Mouse (Mus musculus): Measurements from ENCODE around the gene Sppl2a. TPM values are rescaled to one million over a fixed set of nuclear protein-coding genes. Genes with fewer than 3 reads are reported as not detected.

Sppl2a gene
- polyA plus RNA-seq, 1 experiment from 2014 or later = 36.0 TPM

DNA sequence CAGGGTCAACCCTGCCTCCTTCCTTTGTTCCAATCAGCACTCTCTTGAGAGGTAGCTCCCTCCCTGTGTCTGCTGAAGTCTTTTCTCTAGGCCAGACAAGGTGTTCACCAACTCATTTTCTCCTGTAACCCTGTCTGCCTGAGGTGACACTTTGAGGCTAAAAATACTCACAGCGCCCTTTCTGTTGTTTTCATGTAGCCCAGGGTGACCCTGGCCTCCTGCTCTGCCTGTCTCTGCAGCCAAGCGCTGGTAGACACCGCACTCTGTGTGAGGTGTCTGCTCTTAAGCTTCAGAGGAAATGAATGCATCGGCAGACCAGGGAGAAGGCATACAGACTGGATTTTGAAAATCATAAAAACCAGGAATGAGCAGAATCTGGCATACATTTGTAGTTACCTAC is 18.9 kb downstream of the Sppl2a start:
- peaks cover 12% of the 10 kb centered on the region for H3K36me3 ChIP-seq (ENCODE audit: insufficient read depth, low read length)

DNA sequence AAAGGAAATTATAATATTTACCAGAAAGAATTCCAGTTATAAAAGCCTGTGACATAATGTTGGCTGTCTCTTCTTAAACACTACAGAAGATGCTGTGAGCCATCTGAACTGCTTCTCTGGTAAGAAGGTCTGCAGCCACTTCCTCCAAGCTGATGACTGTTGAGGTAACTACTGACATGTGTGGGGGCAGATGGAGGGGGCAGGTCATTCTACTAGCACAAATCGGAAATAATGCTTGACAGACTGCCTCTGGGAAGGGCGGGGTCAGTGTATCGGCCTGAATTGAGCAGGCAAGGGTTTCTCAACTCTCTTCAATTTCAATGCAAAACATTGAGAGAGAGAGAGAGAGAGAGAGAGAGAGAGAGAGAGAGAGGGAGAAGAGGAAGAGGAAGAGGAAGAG is 28.9 kb downstream of the Sppl2a start:
- Histone ChIP-seq H3K27ac (ENCODE audit: low read length) (no peak overlapping the region), H3K4me3 (ENCODE audit: low read depth, low read length) (no peak overlapping the region), H3K27me3 (replicated peaks; ENCODE audit: insufficient read depth, low read length) (no peaks in the 10 kb centered on the region), H3K36me3 (ENCODE audit: insufficient read depth, low read length) (peaks cover 14% of the 10 kb centered on the region), H3K4me2 (replicated peaks; ENCODE audit: low read depth, low read length) (no peak overlapping the region), H3K9ac (replicated peaks; ENCODE audit: low read depth) (no peak overlapping the region), H3K9me3 (ENCODE audit: low read length) (no peaks in the 10 kb centered on the region), H3K4me1 (ENCODE audit: insufficient read depth, low read depth, low read length) (no peaks in the 10 kb centered on the region)
- no peak for ATAC-seq
- no peak for TF ChIP-seq CTCF (IDR thresholded peaks at IDR 0.05)
- DNase-seq (ENCODE audit: low spot score) = no peak
- WGBS = 62% methylated on average over 3 of the region's 3 CpGs

More for the DNA sequence above, 18.9 kb downstream of the Sppl2a start:
- Histone ChIP-seq H3K9me3 (ENCODE audit: low read length) (no peaks in the 10 kb centered on the region), H3K9ac (replicated peaks; ENCODE audit: low read depth) (no peak overlapping the region), H3K4me2 (replicated peaks; ENCODE audit: low read depth, low read length) (no peak overlapping the region), H3K27ac (ENCODE audit: low read length) (no peak overlapping the region), H3K27me3 (replicated peaks; ENCODE audit: insufficient read depth, low read length) (no peaks in the 10 kb centered on the region), H3K4me1 (ENCODE audit: insufficient read depth, low read depth, low read length) (no peaks in the 10 kb centered on the region), H3K4me3 (ENCODE audit: low read depth, low read length) (no peak overlapping the region)
- 69% methylated on average over 4 of the region's 4 CpGs for WGBS
- ATAC-seq (no peak), DNase-seq (ENCODE audit: low spot score) (no peak)
- no peak for TF ChIP-seq CTCF (IDR thresholded peaks at IDR 0.05)
- no peak for TF ChIP-seq EP300 (IDR thresholded peaks at IDR 0.05)

DNA sequence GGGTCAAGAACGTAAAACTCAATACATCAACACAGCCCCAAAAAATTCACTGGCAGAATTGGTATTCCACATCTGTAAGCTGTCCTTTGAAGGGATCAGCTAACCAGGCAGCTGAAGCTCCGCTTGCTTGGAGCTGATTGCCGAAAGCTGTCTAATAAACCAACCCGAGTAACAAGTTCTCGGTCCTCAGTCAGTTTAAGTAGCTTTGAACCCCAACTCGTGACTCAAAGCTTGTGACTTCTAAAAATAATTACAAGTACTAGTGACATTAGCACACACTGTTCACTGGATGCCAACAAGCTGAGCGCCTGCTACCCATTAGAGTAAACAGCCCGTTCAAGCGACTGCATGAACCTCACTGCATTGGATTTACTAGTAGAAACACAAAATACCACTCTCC is 35.5 kb downstream of the Sppl2a start:
- Histone ChIP-seq H3K27ac (ENCODE audit: low read length) (no peak overlapping the region), H3K9ac (replicated peaks; ENCODE audit: low read depth) (no peak overlapping the region), H3K27me3 (replicated peaks; ENCODE audit: insufficient read depth, low read length) (no peaks in the 10 kb centered on the region), H3K9me3 (ENCODE audit: low read length) (no peaks in the 10 kb centered on the region), H3K4me1 (ENCODE audit: insufficient read depth, low read depth, low read length) (no peaks in the 10 kb centered on the region), H3K4me3 (ENCODE audit: low read depth, low read length) (no peak overlapping the region), H3K36me3 (ENCODE audit: insufficient read depth, low read length) (0 out of 2 replicates have a peak, but pooled peaks cover 14% of the 10 kb centered on the region), H3K4me2 (replicated peaks; ENCODE audit: low read depth, low read length) (no peak overlapping the region)
- 80% methylated on average over 9 of the region's 9 CpGs for WGBS
- TF ChIP-seq CTCF (IDR thresholded peaks at IDR 0.05) = no peak
- no peak for TF ChIP-seq EP300 (IDR thresholded peaks at IDR 0.05)
- ATAC-seq (no peak), DNase-seq (ENCODE audit: low spot score) (no peak)

- no peak overlapping the region for H3K4me3 ChIP-seq (ENCODE audit: low read depth, low read length)
- ATAC-seq (no peak), DNase-seq (ENCODE audit: low spot score) (no peak)
- H3K9me3 ChIP-seq (ENCODE audit: low read length) = no peaks in the 10 kb centered on the region
- 0 out of 2 replicates have a peak, but pooled peaks cover 10% of the 10 kb centered on the region for H3K36me3 ChIP-seq (ENCODE audit: insufficient read depth, low read length)
- no peak for TF ChIP-seq CTCF (IDR thresholded peaks at IDR 0.05)
- no peak for TF ChIP-seq EP300 (IDR thresholded peaks at IDR 0.05)
- H3K4me2 ChIP-seq (replicated peaks; ENCODE audit: low read depth, low read length) = no peak overlapping the region
- H3K27me3 ChIP-seq (replicated peaks; ENCODE audit: insufficient read depth, low read length) = no peaks in the 10 kb centered on the region
- no peak overlapping the region for H3K27ac ChIP-seq (ENCODE audit: low read length)
- H3K4me1 ChIP-seq (ENCODE audit: insufficient read depth, low read depth, low read length) = no peaks in the 10 kb centered on the region
- 86% methylated on average over 6 of the region's 6 CpGs for WGBS
- H3K9ac ChIP-seq (replicated peaks; ENCODE audit: low read depth) = no peak overlapping the region
Observed at GRCm38 (mm10) chr2:126896941-126897340, 36.1 kb downstream of the Sppl2a start.

DNA sequence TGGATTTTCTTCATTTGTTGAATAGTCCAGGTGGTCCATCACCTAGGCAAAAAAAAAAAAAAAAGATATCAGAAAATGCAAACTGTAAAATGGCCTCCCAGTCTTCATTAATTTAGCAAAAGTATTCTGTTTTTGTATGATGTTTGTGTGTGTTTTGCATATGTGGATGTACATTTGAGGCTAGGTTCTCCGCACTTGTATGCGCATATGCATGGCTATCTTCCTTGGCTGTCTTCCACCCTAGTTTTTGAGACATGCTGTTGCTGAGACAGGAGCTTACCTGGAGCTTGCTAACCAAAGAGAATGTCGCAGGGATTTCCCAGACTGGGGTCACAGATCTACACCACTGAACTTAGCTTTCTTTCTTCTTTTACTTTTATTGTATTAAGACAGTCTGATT is 38.8 kb downstream of the Sppl2a start:
- H3K4me3 ChIP-seq (ENCODE audit: low read depth, low read length) = no peak overlapping the region

DNA sequence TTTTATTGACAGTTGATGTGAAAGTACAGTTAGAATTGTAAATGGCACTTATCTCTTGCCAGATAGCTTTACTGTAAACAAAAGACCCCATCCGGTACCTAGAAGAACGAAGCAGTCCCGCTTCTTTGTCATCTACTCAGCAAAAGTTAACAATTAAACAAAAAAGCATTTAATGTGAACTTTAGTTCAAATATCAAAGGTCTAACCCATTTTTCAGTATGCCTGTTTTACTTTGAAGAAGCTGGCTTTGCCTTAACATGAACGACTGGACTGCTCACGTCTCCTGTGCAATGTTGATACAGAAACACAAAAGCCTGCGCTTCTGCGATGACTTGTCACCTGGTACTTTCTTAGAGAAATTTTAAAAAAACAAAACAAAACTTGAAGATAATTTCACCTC is 40.7 kb downstream of the Sppl2a start:
- TF ChIP-seq EP300 (IDR thresholded peaks at IDR 0.05) (no peak), CTCF (IDR thresholded peaks at IDR 0.05) (no peak)
- Histone ChIP-seq H3K4me1 (ENCODE audit: insufficient read depth, low read depth, low read length) (no peaks in the 10 kb centered on the region), H3K27me3 (replicated peaks; ENCODE audit: insufficient read depth, low read length) (no peaks in the 10 kb centered on the region), H3K27ac (ENCODE audit: low read length) (no peak overlapping the region), H3K9ac (replicated peaks; ENCODE audit: low read depth) (no peak overlapping the region), H3K36me3 (ENCODE audit: insufficient read depth, low read length) (0 out of 2 replicates have a peak, but pooled peaks cover 5% of the 10 kb centered on the region), H3K9me3 (ENCODE audit: low read length) (no peaks in the 10 kb centered on the region), H3K4me2 (replicated peaks; ENCODE audit: low read depth, low read length) (no peak overlapping the region), H3K4me3 (ENCODE audit: low read depth, low read length) (no peak overlapping the region)
- 53% methylated on average over 7 of the region's 7 CpGs for WGBS
- ATAC-seq = no peak
- no peak for DNase-seq (ENCODE audit: low spot score)

More for the DNA sequence above, 38.8 kb downstream of the Sppl2a start:
- ATAC-seq (no peak), DNase-seq (ENCODE audit: low spot score) (no peak)
- TF ChIP-seq CTCF (IDR thresholded peaks at IDR 0.05) (no peak), EP300 (IDR thresholded peaks at IDR 0.05) (no peak)
- Histone ChIP-seq H3K27me3 (replicated peaks; ENCODE audit: insufficient read depth, low read length) (no peaks in the 10 kb centered on the region), H3K9me3 (ENCODE audit: low read length) (no peaks in the 10 kb centered on the region), H3K4me2 (replicated peaks; ENCODE audit: low read depth, low read length) (no peak overlapping the region), H3K4me1 (ENCODE audit: insufficient read depth, low read depth, low read length) (no peaks in the 10 kb centered on the region), H3K36me3 (ENCODE audit: insufficient read depth, low read length) (0 out of 2 replicates have a peak, but pooled peaks cover 5% of the 10 kb centered on the region), H3K27ac (ENCODE audit: low read length) (no peak overlapping the region), H3K9ac (replicated peaks; ENCODE audit: low read depth) (no peak overlapping the region)
- 95% methylated on average over 3 of the region's 3 CpGs for WGBS

GRCm38 (mm10) chr2:126891743-126892142 is 41.3 kb downstream of the Sppl2a start:
- DNase-seq (ENCODE audit: low spot score) (no peak), ATAC-seq (no peak)
- Histone ChIP-seq H3K27me3 (replicated peaks; ENCODE audit: insufficient read depth, low read length) (no peaks in the 10 kb centered on the region), H3K36me3 (ENCODE audit: insufficient read depth, low read length) (0 out of 2 replicates have a peak, but pooled peaks cover 5% of the 10 kb centered on the region), H3K4me3 (ENCODE audit: low read depth, low read length) (no peak overlapping the region), H3K9me3 (ENCODE audit: low read length) (no peaks in the 10 kb centered on the region), H3K27ac (ENCODE audit: low read length) (no peak overlapping the region), H3K4me2 (replicated peaks; ENCODE audit: low read depth, low read length) (no peak overlapping the region), H3K4me1 (ENCODE audit: insufficient read depth, low read depth, low read length) (no peaks in the 10 kb centered on the region), H3K9ac (replicated peaks; ENCODE audit: low read depth) (no peak overlapping the region)
- TF ChIP-seq EP300 (IDR thresholded peaks at IDR 0.05) = no peak
- TF ChIP-seq CTCF (IDR thresholded peaks at IDR 0.05) = no peak

All from lung, postnatal 0 days (tissue).